Mouse (Mus musculus) kidney, postnatal 25 days (tissue): ENCODE data around the gene Casp7.

ENCODE experiments used
- DNase-seq, 2 experiments: peaks; one replicate each; pipeline ENCODE4 v3.0.0; 2021; ENCODE audit warnings: mixed read lengths in 2 of 2

Casp7 gene

GRCm38 (mm10) chr19:56474869-56475550 is 78.1 kb downstream of the Casp7 start:
- DNase-seq: peak in 1 of 2 experiments; percentile 30

- no peak for DNase-seq
These were observed 79.6 kb downstream of the Casp7 start for GRCm38 (mm10) chr19:56476546-56476945.

DNA sequence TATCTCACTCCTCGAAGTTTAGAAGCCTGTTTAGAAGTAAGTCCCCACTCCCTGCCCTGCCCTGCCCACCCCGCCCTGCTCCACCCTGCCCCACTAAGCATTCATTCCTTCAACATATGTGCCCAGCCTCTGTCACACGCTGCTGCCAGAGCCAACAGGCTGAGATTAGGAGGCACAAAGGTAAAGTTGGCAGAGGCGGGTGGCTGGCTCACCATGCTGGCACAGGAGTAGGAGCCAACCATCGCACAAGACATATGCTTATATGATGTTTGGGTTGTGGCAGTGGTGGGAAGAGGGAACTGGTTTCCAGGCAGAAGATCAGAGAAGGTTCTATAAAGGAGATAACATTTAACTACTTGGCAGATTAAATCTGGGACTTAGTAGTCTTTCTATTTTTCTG is 80.3 kb downstream of the Casp7 start:
- no peak for DNase-seq

- peak; percentile 40 to 54 for DNase-seq
These were observed 80.9 kb downstream of the Casp7 start for GRCm38 (mm10) chr19:56477832-56478231.

- DNase-seq: no peak
These were observed 87.9 kb downstream of the Casp7 start for GRCm38 (mm10) chr19:56484630-56485375.

DNA sequence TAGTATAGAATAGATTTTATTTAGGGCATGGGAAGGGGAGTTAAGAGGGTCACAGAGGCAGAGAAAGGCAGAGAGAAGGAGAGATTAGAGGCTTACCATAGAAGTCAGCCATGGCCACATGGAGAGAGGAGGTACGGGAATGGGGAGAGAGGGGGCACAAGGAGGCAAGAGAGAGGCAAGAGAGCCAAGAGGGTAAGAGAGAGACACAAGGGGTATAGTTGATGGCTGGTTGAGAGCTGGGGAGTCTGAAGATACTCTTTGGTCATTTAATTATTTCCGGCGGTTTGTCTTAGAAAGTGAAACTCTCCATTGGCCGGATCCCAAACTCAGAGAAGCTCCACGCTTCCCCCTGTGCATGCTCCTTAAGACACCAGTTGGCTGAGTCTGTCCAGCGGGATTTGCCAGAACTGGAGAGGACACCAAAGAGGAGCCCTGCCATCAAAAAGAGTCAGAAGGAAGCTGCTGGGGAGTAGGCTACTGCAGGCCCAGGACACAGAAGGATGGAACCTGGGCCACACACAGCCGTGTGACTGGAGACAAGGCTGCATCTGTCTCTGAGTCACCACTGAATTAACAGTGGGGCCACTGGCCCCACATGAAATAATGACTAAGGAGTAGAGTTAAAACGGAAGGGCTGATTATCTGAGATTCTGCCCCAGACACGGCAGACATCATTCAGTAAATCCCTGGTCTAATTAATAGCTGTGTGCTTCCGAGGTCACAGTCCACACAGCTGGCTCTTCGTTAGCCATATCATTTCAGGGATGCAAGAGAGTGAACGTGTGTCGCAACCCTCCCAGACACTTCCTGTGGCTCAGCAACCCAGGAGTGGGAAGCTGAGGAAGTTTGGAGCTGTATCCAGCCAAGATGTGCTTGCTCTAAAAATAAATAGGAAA is 88.7 kb downstream of the Casp7 start:
- peak; percentile 43 to 64 for DNase-seq

GRCm38 (mm10) chr19:56486926-56487325 is 90.0 kb downstream of the Casp7 start:
- no peak for DNase-seq

DNA sequence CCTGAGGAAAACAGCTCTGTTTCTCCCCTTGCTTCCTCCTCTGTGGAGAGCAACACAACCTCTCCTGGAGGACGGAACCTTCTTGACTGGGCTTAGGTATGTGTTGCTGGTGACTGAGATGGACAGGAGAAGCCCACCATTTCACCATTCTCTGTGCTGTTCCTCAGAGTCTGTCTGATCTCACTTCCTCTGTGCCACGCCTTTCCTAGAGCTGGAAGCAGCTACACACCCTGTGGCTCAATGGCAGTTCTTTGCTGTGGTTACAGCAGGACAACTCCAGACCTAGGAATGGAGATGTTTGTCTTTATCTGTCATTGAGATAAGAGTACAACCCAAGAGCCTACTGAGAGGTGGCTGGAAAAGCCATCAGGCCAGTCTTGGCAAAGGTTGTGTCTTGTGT is 90.4 kb downstream of the Casp7 start:
- no peak for DNase-seq

GRCm38 (mm10) chr19:56489601-56490000 is 92.7 kb downstream of the Casp7 start:
- DNase-seq: no peak
